ENCODE assay signal across 8 mouse cellular contexts in the genomic region with DNA sequence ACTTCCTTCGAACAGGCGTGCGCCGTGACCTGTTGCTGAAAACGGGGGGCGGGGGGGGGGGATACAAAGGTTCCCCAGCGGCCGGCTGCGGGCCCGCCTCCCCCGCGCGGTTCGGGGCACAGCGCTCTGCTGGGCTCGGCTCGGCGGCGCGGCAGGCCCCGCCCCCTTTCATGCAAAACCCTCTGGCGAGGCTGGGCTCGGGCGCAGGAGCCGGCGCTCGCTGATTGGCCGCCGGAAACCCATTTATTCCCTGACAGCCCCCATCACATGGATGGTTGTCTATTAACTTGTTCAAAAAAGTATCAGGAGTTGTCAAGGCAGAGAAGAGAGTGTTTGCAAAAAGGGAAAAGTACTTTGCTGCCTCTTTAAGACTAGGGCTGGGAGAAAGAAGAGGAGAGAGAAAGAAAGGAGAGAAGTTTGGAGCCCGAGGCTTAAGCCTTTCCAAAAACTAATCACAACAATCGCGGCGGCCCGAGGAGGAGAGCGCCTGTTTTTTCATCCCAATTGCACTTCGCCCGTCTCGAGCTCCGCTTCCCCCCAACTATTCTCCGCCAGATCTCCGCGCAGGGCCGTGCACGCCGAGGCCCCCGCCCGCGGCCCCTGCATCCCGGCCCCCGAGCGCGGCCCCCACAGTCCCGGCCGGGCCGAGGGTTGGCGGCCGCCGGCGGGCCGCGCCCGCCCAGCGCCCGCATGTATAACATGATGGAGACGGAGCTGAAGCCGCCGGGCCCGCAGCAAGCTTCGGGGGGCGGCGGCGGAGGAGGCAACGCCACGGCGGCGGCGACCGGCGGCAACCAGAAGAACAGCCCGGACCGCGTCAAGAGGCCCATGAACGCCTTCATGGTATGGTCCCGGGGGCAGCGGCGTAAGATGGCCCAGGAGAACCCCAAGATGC. TPM values are rescaled to one million over a fixed set of nuclear protein-coding genes. Genes with fewer than 3 reads are reported as not detected.
DNase-seq lines count a peak whose midpoint lies in the region; ATAC-seq lines count a peak whose summit lies in the region.

A gene (plus strand): TSS at position 680 of the 895 bp plus-strand sequence.

- H3K4me1 ChIP-seq in embryonic facial prominence, embryonic 12.5 days = peaks cover 14% of the 10 kb centered on the region
- H3K4me1 ChIP-seq in hindbrain, embryonic 10.5 days (replicated peaks) = peaks cover 39% of the 10 kb centered on the region

- no peaks in the 10 kb centered on the region for H3K9me3 ChIP-seq in embryonic facial prominence, embryonic 12.5 days
- H3K9me3 ChIP-seq in hindbrain, embryonic 10.5 days = no peaks in the 10 kb centered on the region

- H3K9ac ChIP-seq in embryonic facial prominence, embryonic 12.5 days = peak within 1 kb of the TSS; percentile 74

- peak within 1 kb of the TSS; percentile 67 for H3K4me2 ChIP-seq in embryonic facial prominence, embryonic 12.5 days (replicated peaks)

- ATAC-seq in embryonic facial prominence, embryonic 12.5 days (ENCODE audit: insufficient number of reproducible peaks, insufficient read depth, low FRiP score, low TSS enrichment) = peak; percentile 84
- ATAC-seq in activated CD4-positive, CD25-positive, alpha-beta regulatory T cell, adult 4 months = no peak

- peaks cover 63% of the 10 kb centered on the region for H3K27me3 ChIP-seq in embryonic facial prominence, embryonic 12.5 days
- H3K27me3 ChIP-seq in hindbrain, embryonic 10.5 days (ENCODE audit: insufficient read depth, poor library complexity, severe bottlenecking) = peaks cover 38% of the 10 kb centered on the region; the same call in 1 of the 2 replicates

- H3K27ac ChIP-seq in embryonic facial prominence, embryonic 12.5 days = peak within 1 kb of the TSS; percentile 86
- H3K27ac ChIP-seq in hindbrain, embryonic 10.5 days = peak within 1 kb of the TSS; percentile 93

- peak; percentile 57 for DNase-seq in ovary, postnatal 36 days (ENCODE audit: low spot score)
- DNase-seq in ovary, postnatal 14 days (ENCODE audit: low spot score) = no peak
- peak; percentile 92 for DNase-seq in hindbrain, embryonic 10.5 days (ENCODE audit: low spot score)
- peak; percentile 83 for DNase-seq in layer of hippocampus, adult 9-11 months
- peak; percentile 77 to 83 for DNase-seq in lung, adult 18-20 months
- DNase-seq in retina, embryonic 14.5 days (ENCODE audit: low spot score) = peak; percentile 94

- H3K36me3 ChIP-seq in embryonic facial prominence, embryonic 12.5 days = no peaks in the 10 kb centered on the region
- peaks cover 13% of the 10 kb centered on the region for H3K36me3 ChIP-seq in hindbrain, embryonic 10.5 days

- peak within 1 kb of the TSS; percentile 45 for H3K4me3 ChIP-seq in embryonic facial prominence, embryonic 12.5 days
- H3K4me3 ChIP-seq in hindbrain, embryonic 10.5 days = peak within 1 kb of the TSS; percentile 68

- under 1% methylated on average over 85 of the region's 86 CpGs for WGBS in embryonic facial prominence, embryonic 12.5 days
- WGBS in hindbrain, embryonic 10.5 days = under 1% methylated on average over 86 of the region's 86 CpGs

RNA-seq across cellular contexts. Expression of the gene that starts here (rescaled TPM):
- polyA plus RNA-seq in embryonic facial prominence, embryonic 12.5 days (2016; fragmentation: Nextera tagmentation; extraction: Ambion mirVana) = 11.4 and 13.5 TPM in 2 replicates
- 23.4 and 24.2 TPM in 2 replicates for polyA plus RNA-seq in hindbrain, embryonic 10.5 days (2016; fragmentation: Nextera tagmentation; extraction: Ambion mirVana)
- not detected for polyA plus RNA-seq in activated CD4-positive, CD25-positive, alpha-beta regulatory T cell, adult 4 months (2017; shearing (Covaris generic))

Comparison
In these comparisons a context has a peak if more than half of its experiments do, and no peak if none do; other contexts are left out.
1. RNA of the gene that starts here (polyA plus RNA-seq): 23.4 to 24.2 TPM in hindbrain, embryonic 10.5 days and 11.4 to 13.5 TPM in embryonic facial prominence, embryonic 12.5 days; not detected in activated CD4-positive, CD25-positive, alpha-beta regulatory T cell, adult 4 months; every median in the first group is over 10 times any median in the second.